Mouse (Mus musculus) mesoderm, embryonic 11.5 days (tissue): ENCODE measurements around the gene Plp2.

Source experiments
- DNase-seq: peaks from one replicate; pipeline ENCODE4 v3.0.0-alpha.2; 2012; ENCODE audit warnings: low read depth, low spot score

The Plp2 gene

DNA sequence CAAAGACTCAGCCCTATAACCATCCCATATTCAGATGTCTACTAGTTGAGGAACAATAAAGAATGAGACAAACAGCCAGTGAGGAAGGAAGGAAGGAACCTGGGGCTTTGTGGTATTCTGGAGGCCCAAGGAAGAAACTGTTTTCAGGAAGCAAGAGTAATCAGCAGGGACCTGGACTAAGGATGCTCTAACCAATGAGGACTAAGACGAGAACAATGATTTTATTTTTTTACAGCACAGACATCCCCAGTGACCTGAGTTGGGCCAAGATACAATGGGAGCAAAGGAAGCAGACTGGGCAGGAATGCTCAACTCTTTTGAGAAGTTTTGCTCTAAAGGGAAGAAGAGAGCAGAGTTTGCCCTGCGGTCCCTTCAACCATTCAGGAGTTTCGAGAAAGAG, 8.3 kb downstream of the Plp2 start:
- no peak for DNase-seq

DNA sequence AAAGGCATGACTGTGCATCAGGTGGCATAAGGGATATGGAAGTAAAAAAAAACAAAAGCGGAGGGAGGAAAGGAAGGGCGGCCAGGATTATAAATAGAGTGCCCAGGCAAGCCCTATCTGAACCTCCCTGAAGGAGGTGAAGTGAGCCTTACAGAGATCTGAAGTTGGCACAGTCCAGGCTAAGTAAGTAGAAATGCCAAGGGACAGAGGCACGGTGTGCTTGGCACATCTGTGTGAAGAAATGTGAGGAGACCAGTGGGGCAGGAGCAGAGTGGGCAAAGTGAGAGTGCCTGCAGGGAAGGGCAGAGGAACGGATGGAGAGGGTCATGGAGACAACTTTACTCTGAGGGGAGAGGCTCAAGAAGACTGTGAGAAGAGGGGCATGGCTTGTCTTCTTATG, 10.1 kb downstream of the Plp2 start:
- no peak for DNase-seq

DNA sequence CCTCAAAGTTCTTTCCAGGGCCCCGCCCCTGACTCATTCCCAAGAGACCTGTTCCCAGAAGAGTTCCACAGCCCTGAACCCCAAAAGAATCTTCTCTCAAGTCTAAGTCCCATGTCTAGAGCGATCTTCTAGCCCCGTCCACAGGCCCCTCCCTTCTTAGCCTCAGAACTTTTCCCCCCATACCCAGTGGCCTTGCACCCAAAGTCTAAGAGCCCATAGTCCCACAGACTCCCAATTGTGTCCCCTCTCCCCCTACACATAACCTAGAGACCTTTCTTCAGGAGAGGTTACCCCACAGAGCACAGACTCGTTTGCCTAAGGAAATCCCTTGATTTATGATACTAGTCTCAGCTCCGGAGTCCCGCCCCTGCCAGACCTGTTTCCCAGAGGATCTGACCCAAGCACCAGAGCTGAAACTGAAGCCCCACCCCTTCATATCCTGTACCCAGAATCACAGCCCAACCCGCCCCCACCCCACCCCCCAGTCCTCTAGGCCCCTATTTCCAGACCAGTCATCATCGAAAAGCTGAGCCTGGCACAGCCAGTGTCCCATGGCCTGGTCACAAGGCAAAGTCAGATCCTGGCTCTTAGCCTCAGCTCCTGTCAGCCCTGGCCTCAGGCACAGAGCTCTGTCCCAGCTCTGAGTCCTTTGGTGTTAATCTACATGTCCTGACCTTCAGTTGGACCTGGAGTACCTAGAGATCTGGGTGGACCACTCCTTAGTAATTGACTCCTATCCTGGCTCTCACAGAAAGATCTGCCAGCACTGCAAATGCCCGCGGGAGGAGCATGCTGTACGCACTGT, 12.2 kb downstream of the Plp2 start:
- DNase-seq = no peak

DNA sequence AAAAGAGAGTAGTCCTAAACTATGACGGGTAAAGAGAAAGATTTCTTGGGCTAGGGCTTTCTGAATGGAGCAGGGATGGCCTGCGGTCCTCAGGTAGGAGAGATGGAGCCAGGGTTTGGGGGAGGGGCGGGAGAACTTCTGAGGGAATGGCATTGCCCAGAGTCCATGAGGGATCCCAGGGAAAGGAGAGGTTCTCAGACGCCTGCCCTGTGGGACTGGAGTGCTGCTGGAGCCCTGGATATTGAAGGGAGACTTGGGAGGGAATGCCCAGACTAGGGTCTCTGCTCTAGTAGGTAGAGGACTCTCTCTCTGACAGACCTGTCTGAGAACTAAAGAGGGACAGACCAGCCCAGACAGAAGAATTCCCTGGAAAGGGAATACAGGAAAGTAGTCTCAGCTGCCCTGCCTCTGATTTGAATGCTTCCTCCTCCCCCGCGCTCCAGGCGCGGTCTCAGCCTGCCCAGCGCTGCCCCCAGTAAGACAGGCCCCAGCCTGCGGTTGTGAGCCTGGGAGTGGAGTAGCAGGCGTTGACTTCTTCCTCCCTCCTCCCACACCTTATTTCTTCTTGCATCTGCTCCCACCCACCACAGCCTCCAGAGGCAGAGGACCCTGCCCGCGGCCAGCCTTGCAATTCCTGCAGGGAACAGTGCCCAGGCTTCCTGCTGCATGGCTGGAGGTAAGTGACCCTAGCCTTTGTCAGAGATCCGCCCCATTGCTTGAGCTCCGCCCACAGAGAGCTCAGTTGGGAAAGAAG, 13.0 kb downstream of the Plp2 start:
- DNase-seq = peak; percentile 47

DNA sequence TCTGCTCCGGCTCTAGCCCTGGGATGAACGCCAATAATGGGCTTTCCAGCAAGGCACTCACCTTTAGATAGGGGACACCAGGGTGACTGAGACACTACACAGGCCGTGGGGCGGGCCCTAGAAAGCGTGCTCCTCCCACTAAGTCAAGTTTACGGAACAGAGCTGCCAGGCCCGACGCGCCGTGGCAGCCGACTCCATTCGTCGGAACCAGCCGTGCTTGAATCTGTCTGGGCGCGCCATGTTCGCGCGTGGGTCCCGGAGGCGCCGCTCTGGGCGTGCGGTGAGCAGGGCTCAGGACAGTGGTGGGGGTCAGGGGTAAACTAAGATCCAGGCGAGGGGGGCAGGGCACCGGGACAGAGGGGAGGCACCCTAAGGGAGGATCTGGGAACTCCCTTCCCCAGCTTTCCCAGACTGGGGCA, 14.0 kb downstream of the Plp2 start, which contains the start of gene Prickle3:
Gene Prickle3 (plus strand): TSS at position 40 of the 419 bp plus-strand sequence.
- no peak for DNase-seq

DNA sequence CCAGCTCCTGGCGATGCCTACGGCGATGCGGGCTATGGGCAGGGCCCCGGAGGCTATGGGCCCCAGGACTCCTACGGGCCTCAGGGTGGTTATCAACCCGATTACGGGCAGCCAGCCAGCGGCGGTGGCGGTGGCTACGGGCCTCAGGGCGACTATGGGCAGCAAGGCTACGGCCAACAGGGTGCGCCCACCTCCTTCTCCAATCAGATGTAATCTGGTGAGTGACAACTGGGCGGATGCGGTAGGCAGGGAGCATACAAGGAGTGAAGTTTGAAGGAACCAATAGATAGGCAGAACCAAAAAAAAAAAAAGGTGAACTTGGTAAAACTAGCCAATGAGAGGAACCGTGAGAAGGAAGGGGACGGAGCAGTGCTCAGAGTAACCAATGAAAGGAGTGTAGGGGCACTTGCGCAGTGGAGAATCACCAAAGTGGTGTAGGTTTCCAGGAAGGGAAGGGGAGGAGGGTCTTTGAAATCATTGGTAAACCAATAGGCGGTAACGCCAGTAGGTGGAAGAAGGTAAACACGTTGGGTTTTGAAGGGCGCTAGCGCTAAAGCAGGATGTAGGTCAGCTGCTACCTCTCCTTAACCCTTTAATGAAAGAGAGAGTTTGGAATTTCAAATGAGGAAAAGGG, 22.4 kb downstream of the Plp2 start:
- peak; percentile 92 for DNase-seq

DNA sequence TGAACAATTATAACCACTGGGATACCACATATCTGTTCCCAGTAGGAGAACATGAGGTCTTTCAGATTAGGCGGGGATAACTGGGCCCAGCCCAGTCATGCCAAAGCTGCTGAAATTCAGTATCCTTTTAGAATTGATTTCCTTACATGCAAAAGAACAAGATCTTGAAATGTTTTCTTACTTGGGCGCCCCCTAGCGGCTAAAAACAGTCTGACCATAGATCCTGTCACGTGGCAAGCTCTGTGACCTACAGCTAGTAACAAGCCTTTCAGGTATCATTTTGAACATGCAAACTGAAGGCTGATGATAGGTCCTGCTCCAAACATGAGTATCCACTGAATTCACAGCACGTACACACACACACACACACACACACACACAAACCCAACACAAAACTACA, 25.8 kb downstream of the Plp2 start:
- DNase-seq = peak; percentile 74

DNA sequence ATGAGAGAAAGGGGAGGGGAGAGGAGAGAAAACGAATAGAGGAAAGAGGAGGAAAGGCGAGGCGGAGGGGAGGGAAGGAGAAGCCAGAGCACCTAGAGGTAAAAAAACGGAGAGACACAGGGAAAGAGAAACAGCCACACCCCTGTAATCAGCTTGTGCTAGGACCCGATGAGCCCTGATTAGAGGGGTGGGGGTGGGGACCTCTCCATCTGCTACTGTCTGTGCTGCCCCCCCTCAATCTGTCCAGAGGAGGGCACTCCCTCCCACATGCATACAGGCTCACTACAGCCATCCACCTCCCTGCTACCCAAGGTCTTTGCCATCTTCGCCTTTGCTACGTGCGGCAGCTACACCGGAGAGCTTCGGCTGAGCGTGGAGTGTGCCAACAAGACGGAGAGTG, 30.4 kb downstream of the Plp2 start:
- no peak for DNase-seq

DNA sequence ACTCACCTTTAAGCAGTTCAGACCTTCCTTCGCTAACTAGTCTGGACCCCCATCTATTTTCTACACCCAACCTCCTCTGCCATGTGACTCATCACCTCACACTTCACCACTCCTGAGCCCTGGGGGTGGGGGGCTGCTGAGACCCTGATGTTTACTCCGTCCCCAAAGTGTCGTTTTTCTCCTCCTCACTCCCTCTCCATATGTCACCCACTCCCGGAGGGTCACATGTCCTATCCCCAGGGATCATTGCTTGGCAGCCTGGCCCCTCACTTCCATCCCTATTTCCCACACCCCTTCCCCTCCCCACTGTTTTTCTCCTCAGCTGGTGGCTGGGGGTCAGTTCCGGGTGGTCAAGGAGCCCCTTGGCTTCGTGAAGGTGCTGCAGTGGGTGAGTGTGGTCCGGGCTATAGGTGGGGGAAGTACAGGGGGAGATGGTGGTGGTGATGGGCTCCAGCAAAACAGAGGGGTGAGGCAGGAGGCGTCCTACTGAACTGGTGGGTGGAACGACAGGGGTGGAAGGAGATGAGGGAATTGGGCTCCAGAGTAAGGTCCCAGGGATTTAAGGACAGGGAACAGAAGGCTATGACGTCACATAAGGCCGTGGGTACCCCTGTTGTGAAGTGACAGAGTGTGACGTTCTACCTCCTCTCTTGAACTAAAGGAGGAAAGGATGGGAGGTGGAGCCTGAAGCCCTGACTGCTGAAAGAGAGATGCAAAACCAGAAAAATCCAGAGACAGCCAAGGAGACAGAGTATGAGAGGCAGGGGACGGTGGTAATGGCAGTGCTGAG, 31.5 kb downstream of the Plp2 start:
- no peak for DNase-seq

DNA sequence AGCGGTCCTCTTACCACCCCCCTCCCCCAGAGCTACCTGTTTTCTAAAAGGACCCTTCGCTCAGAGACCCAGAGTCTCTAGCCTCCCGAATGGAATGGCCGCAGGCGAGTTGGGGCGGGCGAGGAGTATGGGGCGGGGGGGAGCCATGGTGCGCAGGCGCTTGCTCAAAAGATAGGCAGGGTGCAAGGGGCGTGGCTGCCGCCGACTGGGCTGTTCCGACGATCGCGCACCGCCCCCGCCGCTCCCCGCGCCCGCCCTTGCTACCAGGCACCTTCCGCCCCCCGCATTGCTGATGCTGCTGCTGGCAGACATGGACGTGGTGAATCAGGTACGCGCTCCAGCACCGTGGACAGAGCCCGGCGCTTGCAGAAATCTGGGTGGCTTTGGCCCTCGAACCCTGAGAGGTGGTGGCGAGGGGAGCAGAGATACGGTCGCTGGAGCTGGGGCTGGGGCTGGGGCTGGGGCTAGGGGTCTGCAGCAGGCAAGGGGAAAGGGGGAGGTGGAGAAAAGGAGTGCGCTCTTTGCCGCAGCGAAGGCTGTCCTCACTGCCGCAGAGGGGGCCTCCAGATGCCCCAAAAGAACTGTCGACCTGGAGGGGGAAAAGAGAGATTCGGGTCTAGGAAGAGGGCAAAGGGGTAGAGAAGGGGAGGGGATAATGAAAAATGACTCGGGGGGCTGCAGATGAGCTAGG, 32.6 kb downstream of the Plp2 start, which contains the start of gene Syp:
Gene Syp (plus strand): TSS at position 71 of the 691 bp plus-strand sequence.
- DNase-seq = peak; percentile 84

DNA sequence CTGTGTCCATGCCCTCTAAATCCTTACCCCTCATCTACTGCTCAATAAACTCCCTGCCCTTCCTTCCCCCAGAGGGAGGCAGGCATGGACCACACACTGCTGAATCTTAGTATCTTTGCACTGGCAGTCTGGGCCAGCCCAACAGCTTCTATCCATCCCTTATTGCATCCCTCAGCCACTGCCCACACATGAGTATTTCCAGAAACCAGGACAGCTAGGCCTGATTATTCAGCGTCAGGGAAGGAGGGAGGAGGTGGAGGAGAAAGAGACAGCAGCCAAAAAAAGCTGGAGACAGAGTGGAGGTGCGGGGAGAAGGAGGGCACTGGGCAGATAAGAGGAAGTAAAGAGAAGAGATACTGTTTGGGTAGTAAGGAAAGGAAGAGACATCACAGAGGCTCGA, 36.1 kb downstream of the Plp2 start:
- no peak for DNase-seq

DNA sequence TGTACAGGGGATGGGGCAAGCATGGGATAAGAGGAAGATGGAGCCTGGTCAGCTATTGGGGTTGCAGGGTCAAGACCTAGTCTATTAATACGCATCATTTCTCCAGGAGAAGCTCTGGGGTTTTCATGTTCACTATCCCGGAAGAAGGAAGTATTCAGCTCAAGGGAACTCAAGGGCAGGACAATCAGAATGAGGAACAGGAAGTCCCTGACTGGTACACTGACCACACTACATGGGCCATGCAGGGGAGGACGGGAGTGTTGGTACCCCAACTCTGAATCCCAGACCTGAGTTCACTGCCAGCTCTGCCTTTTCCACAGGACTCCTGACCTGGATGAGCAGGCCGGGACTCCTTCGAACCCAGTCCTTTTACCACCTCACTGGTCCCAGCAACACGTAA, 38.6 kb downstream of the Plp2 start:
- no peak for DNase-seq
